Mouse (Mus musculus): Measurements from ENCODE around the gene Zfp689. TPM values are rescaled to one million over a fixed set of nuclear protein-coding genes. Genes with fewer than 3 reads are reported as not detected.
A peak's percentile ranks its signal among the peaks of the same experiment; 100 is the strongest.
"Not testable (repeated sequence)": the region's sequence is repeated elsewhere in the genome, so short reads cannot be mapped to it uniquely, and the experiment has no call there.

Gene Zfp689
- polyA plus RNA-seq (2016; fragmentation: Nextera tagmentation; extraction: Ambion mirVana) = 13.4 and 17.7 TPM in 2 replicates

DNA sequence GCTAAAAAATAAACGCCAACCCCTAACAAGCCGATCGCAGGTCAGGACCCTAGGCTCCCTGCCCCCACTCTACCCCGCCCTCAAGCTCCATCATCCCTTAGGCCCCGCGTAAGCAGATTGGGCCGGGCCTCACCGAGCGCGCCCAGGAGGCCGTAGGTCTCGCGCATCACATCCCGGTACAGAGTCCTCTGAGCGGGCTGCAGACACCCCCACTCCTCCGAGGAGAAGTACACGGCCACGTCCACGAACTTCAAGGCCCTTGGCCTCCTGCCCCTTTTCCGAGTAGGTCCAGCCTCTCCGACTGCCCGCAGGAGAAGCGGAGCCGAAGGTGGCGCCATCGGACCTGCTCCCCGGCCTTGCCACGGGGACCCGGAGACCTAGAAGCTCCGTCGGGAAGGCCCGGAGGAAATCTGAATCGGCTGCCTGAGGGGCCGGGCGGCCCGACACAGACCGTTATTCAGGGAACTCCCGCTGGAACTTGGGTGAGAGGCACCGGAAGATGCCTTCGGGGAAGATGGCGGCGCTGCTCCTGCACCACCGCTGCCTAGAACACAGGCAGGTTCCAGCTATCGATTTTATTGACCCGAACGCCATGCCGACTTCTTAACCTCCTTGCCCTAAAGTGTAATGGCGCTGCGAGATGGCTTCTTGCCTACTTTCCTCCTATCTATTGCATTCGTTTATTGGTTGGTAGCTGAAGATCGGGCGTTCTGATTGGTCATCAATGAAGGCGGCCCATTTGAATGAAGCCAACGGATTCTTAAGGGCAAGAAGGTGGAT, at the start of gene Zfp689:
TSS of gene Zfp689 (minus strand) at position 638 of the 780 bp plus-strand sequence.
- no peaks in the 10 kb centered on the region for H3K27me3 ChIP-seq (replicated peaks; ENCODE audit: low read depth, poor library complexity, severe bottlenecking)
- DNase-seq (ENCODE audit: low spot score) = peak; percentile 92
- peak within 1 kb of the TSS; percentile 99 for H3K27ac ChIP-seq (replicated peaks)
- under 1% methylated on average over 54 of the region's 54 CpGs for WGBS
- peak within 1 kb of the TSS; percentile 93 for H3K4me3 ChIP-seq
- peaks cover 75% of the 10 kb centered on the region for H3K36me3 ChIP-seq (replicated peaks)
- peaks cover 45% of the 10 kb centered on the region for H3K4me1 ChIP-seq
- no peaks in the 10 kb centered on the region for H3K9me3 ChIP-seq

- 49% methylated on average over 3 of the region's 3 CpGs for WGBS
- H3K4me3 ChIP-seq = no peak overlapping the region
- H3K27ac ChIP-seq (replicated peaks) = no peak overlapping the region
- DNase-seq (ENCODE audit: low spot score) = peak; percentile 26
- H3K9me3 ChIP-seq = no peaks in the 10 kb centered on the region
- H3K4me1 ChIP-seq = no peaks in the 10 kb centered on the region
- H3K27me3 ChIP-seq (replicated peaks; ENCODE audit: low read depth, poor library complexity, severe bottlenecking) = no peaks in the 10 kb centered on the region
- H3K36me3 ChIP-seq (replicated peaks) = no peaks in the 10 kb centered on the region
Observed at GRCm38 (mm10) chr7:127498407-127498806, 49.4 kb upstream of the Zfp689 start.

GRCm38 (mm10) chr7:127497382-127497781, 48.4 kb upstream of the Zfp689 start:
- Histone ChIP-seq H3K36me3 (replicated peaks) (peaks cover 4% of the 10 kb centered on the region), H3K27ac (replicated peaks) (no peak overlapping the region), H3K4me1 (no peaks in the 10 kb centered on the region), H3K27me3 (replicated peaks; ENCODE audit: low read depth, poor library complexity, severe bottlenecking) (no peaks in the 10 kb centered on the region), H3K4me3 (no peak overlapping the region), H3K9me3 (no peaks in the 10 kb centered on the region)
- no peak for DNase-seq (ENCODE audit: low spot score)
- WGBS = 89% methylated on average over 2 of the region's 2 CpGs

DNA sequence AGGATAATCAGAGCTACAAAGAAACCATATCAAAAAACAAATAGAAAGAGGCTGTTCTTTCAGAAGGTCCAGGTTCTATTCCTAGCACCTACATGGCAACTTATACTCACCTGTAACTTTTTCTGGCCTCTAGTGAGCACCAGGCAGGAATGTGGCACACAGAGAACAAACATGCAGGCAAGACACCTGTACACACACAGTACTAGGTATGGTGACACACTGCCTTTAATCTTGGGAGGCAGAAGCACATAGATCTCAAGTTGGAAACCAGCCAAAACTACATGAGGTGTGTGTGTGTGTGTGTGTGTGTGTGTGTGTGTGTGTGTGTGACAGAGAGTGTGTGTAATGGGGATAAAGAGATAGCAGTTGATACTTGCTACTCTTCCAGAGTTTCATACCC, 45.7 kb upstream of the Zfp689 start:
- no peaks in the 10 kb centered on the region for H3K9me3 ChIP-seq
- no peak for DNase-seq (ENCODE audit: low spot score)
- H3K36me3 ChIP-seq (replicated peaks) = peaks cover 32% of the 10 kb centered on the region
- H3K27me3 ChIP-seq (replicated peaks; ENCODE audit: low read depth, poor library complexity, severe bottlenecking) = no peaks in the 10 kb centered on the region
- H3K27ac ChIP-seq (replicated peaks) = no peak overlapping the region
- H3K4me1 ChIP-seq = no peaks in the 10 kb centered on the region
- H3K4me3 ChIP-seq = no peak overlapping the region

DNA sequence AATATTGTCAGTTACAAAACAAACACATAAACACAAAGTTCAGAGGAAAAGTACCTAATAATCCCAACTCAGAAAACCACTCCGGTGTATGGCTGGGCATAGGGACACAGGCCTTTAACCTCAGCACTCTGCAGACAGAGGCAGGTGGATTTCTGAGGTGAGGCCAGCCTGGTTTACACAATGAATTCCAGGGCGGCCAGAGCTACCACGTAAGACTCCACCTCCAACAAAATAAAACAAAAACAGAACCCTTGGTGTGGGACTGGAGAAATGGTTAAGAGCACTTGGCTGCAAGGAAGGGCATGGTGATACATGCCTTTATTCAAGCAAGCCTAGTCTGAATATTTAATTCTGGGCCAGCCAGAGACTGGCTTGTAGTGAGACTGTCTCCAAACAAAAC, 42.9 kb upstream of the Zfp689 start:
- no peak for DNase-seq (ENCODE audit: low spot score)
- Histone ChIP-seq H3K27me3 (replicated peaks; ENCODE audit: low read depth, poor library complexity, severe bottlenecking) (no peaks in the 10 kb centered on the region), H3K36me3 (replicated peaks) (peaks cover 58% of the 10 kb centered on the region), H3K9me3 (no peaks in the 10 kb centered on the region), H3K27ac (replicated peaks) (no peak overlapping the region), H3K4me3 (no peak overlapping the region), H3K4me1 (no peaks in the 10 kb centered on the region)
- WGBS = 93% methylated on average over 3 of the region's 3 CpGs

DNA sequence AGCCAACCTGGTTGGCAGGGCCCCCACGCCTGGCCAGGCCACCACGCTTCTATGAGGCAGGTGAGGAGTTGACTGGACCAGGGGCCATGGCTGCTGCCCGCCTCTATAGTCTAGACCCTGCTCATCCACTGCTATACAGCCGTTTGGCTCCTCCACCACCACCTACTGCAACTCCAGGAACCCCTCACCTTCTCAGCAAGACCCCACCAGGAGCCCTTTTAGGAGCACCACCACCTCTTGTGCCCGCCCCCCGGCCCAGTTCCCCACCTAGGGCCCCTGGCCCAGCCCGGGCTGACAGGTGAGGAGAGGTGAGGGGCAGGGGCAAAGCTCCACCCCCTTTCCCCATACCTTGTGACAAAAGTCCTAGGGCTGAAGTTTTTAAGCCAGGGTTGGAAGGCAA, 41.0 kb upstream of the Zfp689 start:
- DNase-seq (ENCODE audit: low spot score) = no peak
- WGBS = 97% methylated on average over 7 of the region's 7 CpGs
- Histone ChIP-seq H3K4me3 (no peak overlapping the region), H3K9me3 (no peaks in the 10 kb centered on the region), H3K27ac (replicated peaks) (no peak overlapping the region), H3K36me3 (replicated peaks) (peaks cover 77% of the 10 kb centered on the region), H3K27me3 (replicated peaks; ENCODE audit: low read depth, poor library complexity, severe bottlenecking) (no peaks in the 10 kb centered on the region), H3K4me1 (no peaks in the 10 kb centered on the region)

DNA sequence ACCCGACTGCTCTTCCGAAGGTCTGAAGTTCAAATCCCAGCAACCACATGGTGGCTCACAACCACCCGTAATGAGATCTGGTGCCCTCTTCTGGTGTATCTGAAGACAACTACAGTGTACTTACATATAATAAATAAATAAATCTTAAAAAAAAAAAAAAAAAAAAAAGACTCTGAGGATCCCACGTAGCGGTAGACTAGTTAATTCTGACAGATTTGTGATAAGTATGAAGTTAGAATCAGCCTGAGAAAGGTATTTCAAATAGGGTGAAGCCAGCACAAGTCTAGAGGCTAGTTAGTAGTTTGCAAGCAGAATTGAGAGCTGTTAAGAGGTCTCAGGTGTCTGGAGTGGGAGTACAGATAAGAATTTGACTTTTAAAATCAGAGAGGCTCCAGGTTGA, 39.4 kb upstream of the Zfp689 start:
- H3K27ac ChIP-seq (replicated peaks); H3K4me3 ChIP-seq; DNase-seq (ENCODE audit: low spot score); H3K9me3 ChIP-seq; H3K27me3 ChIP-seq (replicated peaks; ENCODE audit: low read depth, poor library complexity, severe bottlenecking); H3K4me1 ChIP-seq: not testable (repeated sequence)
- WGBS = 89% methylated on average over 5 of the region's 5 CpGs
- peaks cover 93% of the 10 kb centered on the region for H3K36me3 ChIP-seq (replicated peaks)

DNA sequence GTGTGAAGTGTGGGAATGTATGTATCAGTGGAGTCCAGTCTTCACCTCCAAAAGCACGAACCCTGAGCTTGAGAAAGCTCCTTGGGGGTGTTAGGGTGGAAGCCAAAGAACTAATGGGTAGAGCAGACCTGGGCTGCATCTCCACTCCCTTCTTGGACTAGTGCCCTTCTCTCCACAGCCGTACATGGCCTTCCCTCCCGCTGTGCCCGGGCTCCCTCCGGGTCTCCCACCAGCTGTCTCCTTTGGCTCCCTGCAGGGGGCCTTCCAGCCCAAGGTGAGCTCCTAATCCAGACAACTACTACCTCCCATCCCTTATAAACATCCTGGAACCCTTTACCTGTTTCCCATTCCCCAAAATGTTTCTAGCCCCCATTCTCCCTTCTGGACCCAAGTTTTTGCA, 36.5 kb upstream of the Zfp689 start:
- Histone ChIP-seq H3K9me3 (no peaks in the 10 kb centered on the region), H3K4me3 (0 out of 2 replicates have a peak overlapping the region, but pooled peaks have one; percentile 2), H3K27ac (replicated peaks) (no peak overlapping the region), H3K27me3 (replicated peaks; ENCODE audit: low read depth, poor library complexity, severe bottlenecking) (no peaks in the 10 kb centered on the region), H3K36me3 (replicated peaks) (peaks cover 98% of the 10 kb centered on the region), H3K4me1 (peaks cover 9% of the 10 kb centered on the region)
- no peak for DNase-seq (ENCODE audit: low spot score)
- WGBS = 87% methylated on average over 5 of the region's 5 CpGs

DNA sequence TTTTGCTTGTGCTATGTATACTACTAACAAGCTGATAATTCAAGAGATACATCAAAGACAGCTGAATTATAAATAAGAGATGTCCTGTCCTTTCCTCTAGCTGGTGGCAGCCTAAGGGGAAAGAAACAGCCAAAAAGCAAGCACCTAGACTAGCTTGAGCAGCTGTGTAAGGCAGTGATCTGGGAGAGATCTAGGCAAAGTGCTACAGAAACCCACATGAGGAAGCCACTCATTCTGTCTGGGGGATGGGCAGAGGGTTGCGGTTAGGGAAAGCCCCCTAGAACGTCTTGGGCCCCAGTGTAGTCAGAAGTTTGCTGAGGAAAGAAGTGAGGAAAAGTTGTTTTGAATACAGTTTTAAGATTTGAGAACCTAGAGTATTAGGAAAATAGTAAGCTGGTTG, 31.4 kb upstream of the Zfp689 start:
- Histone ChIP-seq H3K27me3 (replicated peaks; ENCODE audit: low read depth, poor library complexity, severe bottlenecking) (no peaks in the 10 kb centered on the region), H3K4me1 (peaks cover 36% of the 10 kb centered on the region), H3K27ac (replicated peaks) (no peak overlapping the region), H3K36me3 (replicated peaks) (peaks cover 72% of the 10 kb centered on the region), H3K4me3 (peak overlapping the region; percentile 99), H3K9me3 (no peaks in the 10 kb centered on the region)
- DNase-seq (ENCODE audit: low spot score) = no peak
- 75% methylated on average over 2 of the region's 2 CpGs for WGBS

GRCm38 (mm10) chr7:127479318-127480225, 30.6 kb upstream of the Zfp689 start:
- Histone ChIP-seq H3K27ac (replicated peaks) (peak overlapping the region; percentile 94), H3K36me3 (replicated peaks) (peaks cover 72% of the 10 kb centered on the region), H3K4me1 (peaks cover 35% of the 10 kb centered on the region), H3K9me3 (no peaks in the 10 kb centered on the region), H3K27me3 (replicated peaks; ENCODE audit: low read depth, poor library complexity, severe bottlenecking) (no peaks in the 10 kb centered on the region), H3K4me3 (peak overlapping the region; percentile 99)
- DNase-seq (ENCODE audit: low spot score) = no peak
- WGBS = 6% methylated on average over 48 of the region's 48 CpGs

GRCm38 (mm10) chr7:127478635-127479317, 29.8 kb upstream of the Zfp689 start, which contains the start of gene Fbrs:
Fbrs (plus strand) TSS chr7:127479199.
- DNase-seq (ENCODE audit: low spot score) = peak; percentile 94
- peaks cover 34% of the 10 kb centered on the region for H3K4me1 ChIP-seq
- H3K36me3 ChIP-seq (replicated peaks) = peaks cover 72% of the 10 kb centered on the region
- peak within 1 kb of the TSS; percentile 99 for H3K4me3 ChIP-seq
- H3K9me3 ChIP-seq = no peaks in the 10 kb centered on the region
- peak within 1 kb of the TSS; percentile 94 for H3K27ac ChIP-seq (replicated peaks)
- H3K27me3 ChIP-seq (replicated peaks; ENCODE audit: low read depth, poor library complexity, severe bottlenecking) = no peaks in the 10 kb centered on the region
- under 1% methylated on average over 62 of the region's 62 CpGs for WGBS

All from embryonic facial prominence, embryonic 10.5 days (tissue).